Mouse (Mus musculus): ENCODE data around the gene Ctcfl. TPM values are rescaled to one million over a fixed set of nuclear protein-coding genes. Genes with fewer than 3 reads are reported as not detected.

Gene Ctcfl
- total and polyA plus RNA-seq, 2 experiments from 2014 or later: 0.06 TPM; not detected in 1

DNA sequence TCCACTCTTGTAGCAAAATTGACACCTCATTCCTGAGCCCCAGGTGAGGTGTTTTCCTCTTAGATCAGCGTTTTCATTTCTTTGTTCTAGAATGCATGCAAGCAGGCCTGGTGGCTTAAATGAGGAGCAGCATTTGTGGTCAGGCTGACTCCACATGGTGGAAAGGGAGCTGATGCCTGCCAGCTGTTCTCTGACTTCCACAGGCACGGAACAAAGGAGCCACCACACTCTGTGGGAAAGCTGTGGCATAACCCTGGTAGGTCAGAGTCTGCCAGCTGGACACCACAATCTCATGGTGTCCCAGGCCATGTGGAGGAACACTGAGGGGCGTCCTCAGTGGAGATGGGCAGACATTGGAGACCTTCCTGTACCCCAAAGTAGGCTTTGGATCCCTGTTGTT lies 26.5 kb upstream of the Ctcfl start:
- Histone ChIP-seq H3K4me1 (ENCODE audit: insufficient read depth) (no peaks in the 10 kb centered on the region), H3K9ac (no peak overlapping the region), H3K27me3 (ENCODE audit: insufficient read depth, low read length) (peaks cover 3% of the 10 kb centered on the region; the same call in 1 of the 2 replicates), H3K27ac (ENCODE audit: low read depth, low read length) (no peak overlapping the region), H3K4me2 (ENCODE audit: low read depth) (no peak overlapping the region), H3K36me3 (ENCODE audit: insufficient read depth) (no peaks in the 10 kb centered on the region), H3K4me3 (ENCODE audit: low read depth, low read length) (no peak overlapping the region), H3K9me3 (ENCODE audit: low read length) (no peaks in the 10 kb centered on the region)
- DNase-seq (no peak), ATAC-seq (no peak)
- no peak for TF ChIP-seq CTCF (IDR thresholded peaks at IDR 0.05; ENCODE audit: low read depth)
- WGBS: 75% methylated on average over 3 of the region's 3 CpGs

DNA sequence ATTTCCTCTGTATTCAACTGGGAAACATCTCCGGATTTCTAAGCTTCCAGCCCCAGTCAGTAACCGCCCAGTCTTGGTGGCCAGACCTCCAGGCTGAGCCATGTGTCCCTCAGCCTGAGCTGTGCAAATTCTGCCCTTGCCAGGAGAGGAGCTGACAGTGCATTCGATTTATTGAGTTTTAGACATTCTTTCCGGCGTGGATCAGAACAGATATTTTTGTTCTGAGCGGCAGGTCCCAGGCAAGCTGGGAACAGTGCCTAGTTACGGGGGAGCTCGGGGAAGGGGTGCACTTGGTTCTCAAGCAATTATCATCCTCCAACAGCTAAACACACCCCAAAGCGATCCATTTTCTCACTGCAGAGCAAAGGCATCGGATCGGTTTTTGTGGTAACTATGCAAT lies 24.3 kb upstream of the Ctcfl start:
- Histone ChIP-seq H3K27ac (ENCODE audit: low read depth, low read length) (no peak overlapping the region), H3K9me3 (ENCODE audit: low read length) (no peaks in the 10 kb centered on the region), H3K4me3 (ENCODE audit: low read depth, low read length) (no peak overlapping the region), H3K36me3 (ENCODE audit: insufficient read depth) (no peaks in the 10 kb centered on the region), H3K27me3 (ENCODE audit: insufficient read depth, low read length) (peaks cover 3% of the 10 kb centered on the region; the same call in 1 of the 2 replicates), H3K4me2 (ENCODE audit: low read depth) (no peak overlapping the region), H3K4me1 (ENCODE audit: insufficient read depth) (no peaks in the 10 kb centered on the region), H3K9ac (no peak overlapping the region)
- 60% methylated on average over 11 of the region's 11 CpGs for WGBS
- no peak for DNase-seq
- no peak for TF ChIP-seq CTCF (IDR thresholded peaks at IDR 0.05; ENCODE audit: low read depth)
- peak; percentile 34; the same call in 1 of the 2 replicates for ATAC-seq

DNA sequence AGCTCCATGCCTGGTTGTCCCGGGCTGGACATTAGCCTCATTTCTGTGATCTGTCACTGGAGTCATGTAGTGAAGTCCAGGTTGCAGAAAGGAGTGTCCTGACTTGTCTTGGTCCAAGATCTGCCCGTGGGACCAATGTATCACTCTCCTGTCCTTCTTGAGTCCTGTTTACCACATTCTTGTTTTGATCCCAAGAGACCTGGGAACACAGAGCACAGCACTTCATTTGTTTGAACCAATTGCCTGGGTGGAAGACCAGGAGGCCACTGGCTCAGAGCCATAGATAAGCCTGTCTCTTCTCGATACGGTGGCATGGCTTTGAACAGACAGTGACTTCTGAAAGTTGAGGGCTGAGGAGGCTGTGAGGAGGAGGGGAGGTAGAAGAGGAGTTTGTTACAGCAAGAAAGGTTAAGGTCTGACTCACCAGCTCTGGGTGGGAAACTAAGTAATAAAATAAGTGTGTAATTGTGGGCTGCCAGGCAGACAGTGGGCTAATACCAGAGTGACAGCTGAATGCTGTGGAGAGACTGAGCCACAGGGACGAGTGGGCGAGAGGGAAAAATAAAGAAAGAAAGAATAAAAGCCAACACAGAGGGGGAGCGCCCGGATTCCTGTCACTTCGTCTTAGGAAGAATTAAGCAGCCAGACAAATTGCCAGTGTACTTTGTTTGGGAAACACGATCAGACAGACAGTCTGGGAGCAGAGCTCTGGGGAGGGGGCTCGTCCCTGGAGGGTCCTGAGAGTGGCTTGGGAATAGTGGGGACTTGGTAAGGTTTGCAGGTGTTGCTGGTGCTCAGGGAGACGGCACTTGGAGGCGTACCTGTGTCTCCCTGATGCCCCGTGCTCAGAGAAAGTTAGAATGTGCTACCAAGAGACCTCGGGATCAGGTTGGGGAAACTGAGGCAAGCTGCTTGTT lies 19.3 kb upstream of the Ctcfl start:
- WGBS: 36% methylated on average over 15 of the region's 15 CpGs
- TF ChIP-seq CTCF (IDR thresholded peaks at IDR 0.05; ENCODE audit: low read depth): no peak
- DNase-seq: no peak
- Histone ChIP-seq H3K9me3 (ENCODE audit: low read length) (no peaks in the 10 kb centered on the region), H3K36me3 (ENCODE audit: insufficient read depth) (no peaks in the 10 kb centered on the region), H3K27me3 (ENCODE audit: insufficient read depth, low read length) (no peaks in the 10 kb centered on the region), H3K4me3 (ENCODE audit: low read depth, low read length) (no peak overlapping the region), H3K9ac (no peak overlapping the region), H3K4me1 (ENCODE audit: insufficient read depth) (no peaks in the 10 kb centered on the region), H3K27ac (ENCODE audit: low read depth, low read length) (no peak overlapping the region), H3K4me2 (ENCODE audit: low read depth) (no peak overlapping the region)
- no peak for ATAC-seq

DNA sequence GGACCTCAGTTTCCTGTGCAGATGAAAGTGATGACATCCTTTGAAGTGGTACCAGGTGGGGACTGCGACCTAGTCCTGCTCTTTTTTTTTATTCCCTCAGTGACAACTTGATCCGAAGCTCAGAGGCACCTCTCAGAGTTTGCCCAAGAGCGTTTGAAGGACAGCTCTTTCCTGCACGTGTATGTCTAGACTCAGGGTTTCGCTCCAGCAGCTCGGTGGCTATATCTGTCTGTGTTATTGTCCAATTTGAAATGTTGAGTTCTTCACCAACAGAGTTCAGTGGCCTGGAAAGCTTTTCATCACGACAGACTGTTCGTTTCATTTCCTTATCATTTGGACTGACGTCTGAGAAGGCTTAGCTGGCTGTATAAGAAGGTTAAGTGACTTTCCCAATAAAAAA lies 15.4 kb upstream of the Ctcfl start:
- Histone ChIP-seq H3K9me3 (ENCODE audit: low read length) (no peaks in the 10 kb centered on the region), H3K4me3 (ENCODE audit: low read depth, low read length) (no peak overlapping the region), H3K4me1 (ENCODE audit: insufficient read depth) (no peaks in the 10 kb centered on the region), H3K27me3 (ENCODE audit: insufficient read depth, low read length) (no peaks in the 10 kb centered on the region), H3K9ac (no peak overlapping the region), H3K36me3 (ENCODE audit: insufficient read depth) (no peaks in the 10 kb centered on the region), H3K4me2 (ENCODE audit: low read depth) (no peak overlapping the region), H3K27ac (ENCODE audit: low read depth, low read length) (no peak overlapping the region)
- DNase-seq: no peak
- WGBS: 73% methylated on average over 9 of the region's 9 CpGs
- no peak for TF ChIP-seq CTCF (IDR thresholded peaks at IDR 0.05; ENCODE audit: low read depth)
- no peak for ATAC-seq

DNA sequence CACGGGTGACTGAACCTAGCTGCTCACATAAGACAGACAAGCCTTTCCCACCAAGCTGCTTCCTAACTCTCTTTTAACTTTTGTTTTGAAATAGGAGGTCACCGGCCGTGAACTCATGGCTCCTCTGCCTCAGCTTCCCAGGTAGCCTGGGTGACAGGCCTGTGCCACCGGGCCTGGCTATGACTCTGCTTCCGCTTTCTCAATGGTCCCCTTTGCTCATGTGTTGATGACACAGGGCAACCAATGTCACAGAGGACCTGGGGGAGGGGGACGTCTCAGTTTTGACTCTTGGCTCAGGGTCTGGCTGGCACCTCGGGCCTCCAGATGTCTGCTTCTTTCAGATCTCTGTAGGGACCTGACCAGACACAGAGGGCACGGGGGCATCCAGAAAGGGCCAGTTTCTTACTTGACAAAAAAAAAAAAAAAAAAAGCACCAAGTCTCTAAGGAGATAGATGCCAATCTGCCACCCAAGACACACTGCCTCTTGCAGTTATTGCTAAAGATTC lies 13.5 kb upstream of the Ctcfl start:
- no peaks in the 10 kb centered on the region for H3K9me3 ChIP-seq (ENCODE audit: low read length)
- no peaks in the 10 kb centered on the region for H3K4me1 ChIP-seq (ENCODE audit: insufficient read depth)
- no peak overlapping the region for H3K4me3 ChIP-seq (ENCODE audit: low read depth, low read length)
- no peaks in the 10 kb centered on the region for H3K36me3 ChIP-seq (ENCODE audit: insufficient read depth)
- no peak overlapping the region for H3K9ac ChIP-seq
- no peaks in the 10 kb centered on the region for H3K27me3 ChIP-seq (ENCODE audit: insufficient read depth, low read length)
- TF ChIP-seq CTCF (IDR thresholded peaks at IDR 0.05; ENCODE audit: low read depth): no peak
- WGBS: 79% methylated on average over 8 of the region's 8 CpGs
- DNase-seq (no peak), ATAC-seq (no peak)
- H3K4me2 ChIP-seq (ENCODE audit: low read depth): no peak overlapping the region
- H3K27ac ChIP-seq (ENCODE audit: low read depth, low read length): no peak overlapping the region

DNA sequence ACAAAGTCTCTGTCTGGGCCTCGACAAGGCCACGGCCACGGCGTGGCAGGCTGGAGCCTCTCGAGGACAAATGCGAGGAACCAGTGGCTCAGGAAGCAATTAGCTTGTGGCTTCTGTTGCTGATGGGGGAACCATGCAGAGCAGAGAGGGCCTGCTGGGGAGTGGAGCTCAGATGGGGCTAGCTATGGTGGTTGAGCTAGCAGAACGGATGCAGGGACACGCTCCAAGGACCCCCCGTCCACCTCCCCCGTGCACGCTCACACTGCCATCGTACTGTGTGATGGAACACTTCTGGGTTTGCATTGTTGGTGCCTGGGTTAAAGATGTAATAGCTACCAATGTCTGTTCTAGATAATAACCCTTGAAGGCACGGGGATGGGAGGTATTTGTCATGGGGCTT lies 12.9 kb upstream of the Ctcfl start:
- Histone ChIP-seq H3K9me3 (ENCODE audit: low read length) (no peaks in the 10 kb centered on the region), H3K27ac (ENCODE audit: low read depth, low read length) (no peak overlapping the region), H3K4me2 (ENCODE audit: low read depth) (no peak overlapping the region), H3K27me3 (ENCODE audit: insufficient read depth, low read length) (no peaks in the 10 kb centered on the region), H3K4me3 (ENCODE audit: low read depth, low read length) (no peak overlapping the region), H3K36me3 (ENCODE audit: insufficient read depth) (no peaks in the 10 kb centered on the region), H3K4me1 (ENCODE audit: insufficient read depth) (no peaks in the 10 kb centered on the region), H3K9ac (no peak overlapping the region)
- no peak for TF ChIP-seq CTCF (IDR thresholded peaks at IDR 0.05; ENCODE audit: low read depth)
- ATAC-seq (no peak), DNase-seq (no peak)
- WGBS: 76% methylated on average over 13 of the region's 13 CpGs

DNA sequence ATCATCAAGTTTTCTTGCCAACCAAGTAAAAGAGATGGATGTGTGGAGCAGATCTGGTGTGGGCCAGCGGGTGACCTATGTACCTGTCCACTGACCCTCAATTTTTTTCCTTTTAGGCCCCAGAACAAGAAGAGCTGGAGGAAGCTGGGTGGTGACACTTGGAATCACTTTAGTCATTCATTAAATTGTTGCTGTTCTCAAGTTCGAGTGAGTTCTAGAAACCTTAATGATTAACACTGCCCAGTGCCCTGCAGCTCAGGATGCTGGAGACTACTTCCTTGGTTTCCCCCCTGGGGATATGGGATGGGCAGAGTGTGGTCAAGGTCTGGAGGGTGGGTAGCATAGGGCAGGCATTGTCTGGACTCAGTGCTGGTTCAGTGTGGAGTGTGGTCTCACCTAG lies 9.8 kb upstream of the Ctcfl start:
- Histone ChIP-seq H3K4me1 (ENCODE audit: insufficient read depth) (no peaks in the 10 kb centered on the region), H3K4me3 (ENCODE audit: low read depth, low read length) (no peak overlapping the region), H3K27me3 (ENCODE audit: insufficient read depth, low read length) (no peaks in the 10 kb centered on the region), H3K9ac (no peak overlapping the region), H3K36me3 (ENCODE audit: insufficient read depth) (no peaks in the 10 kb centered on the region), H3K27ac (ENCODE audit: low read depth, low read length) (no peak overlapping the region), H3K4me2 (ENCODE audit: low read depth) (no peak overlapping the region), H3K9me3 (ENCODE audit: low read length) (no peaks in the 10 kb centered on the region)
- 73% methylated on average over 2 of the region's 2 CpGs for WGBS
- no peak for TF ChIP-seq CTCF (IDR thresholded peaks at IDR 0.05; ENCODE audit: low read depth)
- DNase-seq: no peak
- no peak for ATAC-seq

Data from forebrain, postnatal 0 days (tissue).